Mouse (Mus musculus) mouse embryonic stem cell (cell line): ENCODE measurements around the gene Abcf3.

ENCODE experiments used
- in situ Hi-C, 2 experiments: fragments of 300-500 bp; cut with MboI; formaldehyde crosslinking; loops; 1 replicate in 1 of 2; 3 replicates in 1 of 2; pipeline ENCODE4 v1.14.3; 2019 to 2020; ENCODE audit warnings: low sequenced_read_pairs in 2 of 2, low pct_unique_long_range_greater_than_20kb in 1 of 2, mixed read lengths in 1 of 2; ENCODE audit not compliant: unreplicated experiment in 1 of 2

The Abcf3 gene

DNA sequence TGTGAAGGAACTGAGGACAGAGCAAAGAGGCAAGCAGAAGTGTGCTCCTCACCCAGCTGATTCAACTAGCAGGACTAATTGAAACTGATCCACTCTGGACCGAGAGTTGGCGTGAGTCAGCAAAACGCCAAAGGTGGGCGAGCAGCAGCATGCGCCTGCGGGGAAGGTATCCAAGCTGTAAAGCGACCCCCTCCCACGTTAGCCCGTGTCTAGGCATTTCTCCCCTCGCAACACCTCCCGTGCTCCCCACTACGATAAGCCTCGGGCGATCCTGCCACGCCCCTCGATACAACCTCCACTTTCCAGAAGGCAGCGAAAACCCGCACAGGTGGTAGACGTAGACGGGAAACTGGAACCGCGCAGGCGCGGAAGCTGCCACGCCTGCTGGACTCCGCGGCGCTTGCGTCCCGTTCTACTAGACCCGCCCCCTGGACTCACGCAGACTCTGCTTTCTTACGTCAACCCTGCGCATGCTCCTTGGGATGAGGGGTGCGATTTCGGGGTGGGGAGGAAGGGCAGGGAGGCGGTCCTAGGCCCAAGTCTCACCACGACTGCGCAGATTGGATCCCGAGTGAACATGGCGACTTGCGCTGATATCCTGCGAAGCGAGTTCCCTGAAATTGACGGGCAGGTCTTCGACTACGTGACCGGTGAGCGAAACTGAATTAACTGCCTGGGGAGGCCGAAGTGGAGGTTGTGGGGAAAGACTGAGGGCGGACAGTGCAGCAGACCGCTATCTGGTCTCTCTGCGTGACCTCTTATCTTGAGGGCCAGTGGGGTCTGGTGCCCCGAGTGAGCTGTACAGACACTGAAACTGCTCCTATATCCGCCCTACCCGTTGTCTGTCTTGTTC is at the start of gene Abcf3:
Gene Abcf3 (plus strand): TSS at position 482 of the 853 bp plus-strand sequence.
- in situ Hi-C loops: loop anchor here in 1 of 2 experiments (10.0 kb wide), 1 partner anchor 136 kb away; no protein-coding TSS in a partner anchor

GRCm38 (mm10) chr16:20498677-20499475 is 49.5 kb upstream of the Abcf3 start, which contains the start of gene Eif2b5:
Gene Eif2b5 (plus strand): TSS chr16:20498817.
- in situ Hi-C loops: no loop called here

DNA sequence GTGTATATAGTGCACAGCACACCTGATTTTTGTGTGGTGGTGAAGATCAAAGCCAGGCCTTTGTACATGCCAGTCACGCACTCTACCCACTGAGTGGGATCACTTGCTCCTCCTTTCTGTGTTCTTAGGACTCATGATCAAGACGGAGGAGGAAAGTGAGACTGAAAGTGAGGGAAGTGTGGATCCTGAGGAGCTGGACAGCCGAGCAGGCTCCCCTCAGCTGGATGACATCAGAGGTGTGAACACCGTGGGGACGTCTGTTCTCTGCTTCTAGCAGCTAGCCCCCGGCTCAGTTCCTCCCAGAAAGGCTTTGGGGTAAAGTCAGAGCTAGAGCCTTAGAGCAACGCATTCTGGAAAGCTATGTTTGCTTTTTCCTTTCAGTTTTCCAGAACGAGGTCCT is 42.4 kb upstream of the Abcf3 start:
- in situ Hi-C loops: loop anchor here (5.0 to 10.0 kb wide), 2 partner anchors 139 to 176 kb away; no protein-coding TSS in a partner anchor

DNA sequence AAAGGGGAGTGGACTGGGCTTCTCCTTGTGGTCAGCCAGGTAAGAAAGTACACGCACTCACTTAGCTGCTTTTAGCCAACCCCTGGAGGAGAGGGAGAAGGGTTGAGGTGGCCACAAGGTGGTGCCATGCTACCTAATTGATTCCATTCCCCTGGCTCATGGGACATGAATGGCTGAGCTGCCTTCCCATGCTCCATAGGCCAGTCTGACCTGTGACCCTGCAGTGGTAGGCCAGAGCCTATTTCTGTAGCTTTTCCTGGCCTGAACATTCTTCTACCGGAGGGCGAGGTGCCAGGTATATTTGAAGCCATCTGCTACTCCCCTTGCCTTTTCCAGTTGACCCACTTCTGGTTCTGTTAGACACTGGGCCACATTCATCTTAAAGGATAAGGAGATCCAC is 39.0 kb upstream of the Abcf3 start:
- in situ Hi-C loops: loop anchor here (5.0 to 10.0 kb wide), 2 partner anchors 135 to 173 kb away; no protein-coding TSS in a partner anchor

DNA sequence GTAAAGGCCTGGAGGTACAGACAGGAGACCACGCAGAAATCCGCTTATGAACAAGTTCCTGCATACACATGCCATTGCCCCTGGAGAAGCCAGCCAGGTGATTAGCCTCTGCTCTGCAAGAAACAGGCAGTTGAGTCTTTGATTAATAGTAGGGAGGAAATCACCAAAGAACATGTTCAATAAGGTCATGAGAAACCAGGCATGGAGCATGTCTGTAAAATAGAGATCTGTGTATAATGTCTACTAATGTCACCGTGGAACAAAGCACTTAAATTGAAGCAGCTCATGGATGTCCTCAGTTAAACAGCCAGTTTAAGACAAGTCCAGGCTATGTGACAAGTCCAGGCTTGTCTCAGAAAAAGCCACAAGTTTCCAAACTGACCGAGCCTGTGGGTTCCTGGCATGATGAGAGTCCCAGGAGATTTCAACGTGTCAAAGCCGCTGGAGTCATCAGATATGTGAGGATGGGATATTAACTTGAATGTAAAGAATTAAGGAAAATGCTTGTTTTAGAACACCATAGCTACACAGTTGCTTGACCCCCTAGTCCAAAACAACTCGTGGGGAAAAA is 37.0 kb upstream of the Abcf3 start:
- in situ Hi-C loops: no loop called here

- in situ Hi-C loops: no loop called here
Measured at GRCm38 (mm10) chr16:20516032-20516431, 32.3 kb upstream of the Abcf3 start.

DNA sequence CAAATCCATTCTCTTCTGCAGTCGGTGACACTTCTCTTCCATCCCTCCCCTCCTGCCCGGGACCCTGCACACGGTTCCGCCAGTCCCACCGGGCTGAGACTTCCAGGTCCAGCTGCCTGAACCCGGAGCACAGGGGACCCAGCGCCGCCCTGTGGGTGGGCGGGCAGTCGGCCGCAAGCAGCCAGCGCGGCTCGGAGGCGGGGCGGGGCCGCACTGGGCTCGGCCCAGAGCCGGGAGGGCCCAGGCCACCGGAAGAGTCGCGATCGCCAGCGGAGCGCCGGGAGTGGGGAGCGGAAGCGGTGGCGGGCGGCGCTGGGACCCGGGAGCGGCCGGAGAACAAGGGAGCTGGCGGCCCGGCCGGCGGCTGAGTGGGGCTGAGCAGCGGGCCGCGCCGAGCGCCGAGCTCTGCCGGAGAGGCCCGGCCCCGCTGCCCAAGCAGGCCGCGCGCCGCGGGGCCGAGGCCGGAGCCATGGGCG is 31.6 kb upstream of the Abcf3 start, which contains the start of gene Dvl3:
Gene Dvl3 (plus strand): TSS at position 257 of the 476 bp plus-strand sequence.
- in situ Hi-C loops: no loop called here

DNA sequence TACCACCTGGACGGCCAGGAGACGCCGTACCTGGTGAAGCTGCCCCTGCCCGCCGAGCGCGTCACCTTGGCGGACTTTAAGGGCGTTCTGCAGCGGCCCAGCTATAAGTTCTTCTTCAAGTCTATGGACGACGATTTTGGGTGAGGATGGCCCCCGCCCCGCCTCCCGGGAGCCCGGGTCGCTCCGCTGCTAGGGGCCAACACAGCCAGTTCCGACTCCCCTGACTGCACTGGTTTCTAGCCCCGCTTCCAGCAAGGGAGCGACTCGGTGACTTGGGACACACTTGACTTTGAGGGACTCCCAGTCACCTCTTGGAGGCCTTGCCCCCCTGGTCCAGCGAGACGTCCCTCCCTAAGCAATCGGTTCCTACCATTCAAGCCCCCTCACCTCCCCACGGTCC is 31.2 kb upstream of the Abcf3 start:
- in situ Hi-C loops: no loop called here

DNA sequence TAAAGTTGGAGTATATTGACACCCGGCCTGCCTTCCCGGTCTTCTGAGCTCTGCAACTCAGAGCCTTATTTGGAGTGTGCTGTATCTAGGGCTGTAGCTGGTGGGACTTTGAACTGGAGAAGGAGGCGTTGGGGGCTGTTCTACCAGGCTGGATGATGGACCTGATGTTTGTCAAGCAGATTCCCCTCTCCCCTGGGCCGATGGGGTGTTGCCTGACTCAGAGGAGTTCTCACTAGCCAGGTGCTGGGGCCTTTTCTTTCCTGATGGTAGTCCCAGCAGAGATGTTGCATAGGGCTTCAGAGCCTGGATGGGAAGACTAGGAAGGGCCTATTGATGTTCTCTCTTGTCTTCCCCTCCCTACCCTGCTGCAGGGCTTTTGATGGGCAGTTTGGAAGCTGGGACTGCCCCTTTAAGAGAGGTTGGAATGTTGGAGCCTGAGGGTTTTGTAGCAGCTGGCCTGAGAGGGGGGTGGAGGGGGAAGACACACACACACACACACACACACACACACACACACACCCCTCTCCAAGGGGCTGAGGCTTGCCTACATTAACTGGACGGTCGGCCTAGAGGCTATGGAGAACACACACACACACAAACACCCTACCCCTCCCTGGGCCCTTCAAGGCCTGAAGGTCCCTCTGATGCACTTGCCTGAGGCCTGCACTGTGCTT is 30.5 kb upstream of the Abcf3 start:
- in situ Hi-C loops: no loop called here

- in situ Hi-C loops: no loop called here
Measured at GRCm38 (mm10) chr16:20523886-20524285, 24.5 kb upstream of the Abcf3 start.

DNA sequence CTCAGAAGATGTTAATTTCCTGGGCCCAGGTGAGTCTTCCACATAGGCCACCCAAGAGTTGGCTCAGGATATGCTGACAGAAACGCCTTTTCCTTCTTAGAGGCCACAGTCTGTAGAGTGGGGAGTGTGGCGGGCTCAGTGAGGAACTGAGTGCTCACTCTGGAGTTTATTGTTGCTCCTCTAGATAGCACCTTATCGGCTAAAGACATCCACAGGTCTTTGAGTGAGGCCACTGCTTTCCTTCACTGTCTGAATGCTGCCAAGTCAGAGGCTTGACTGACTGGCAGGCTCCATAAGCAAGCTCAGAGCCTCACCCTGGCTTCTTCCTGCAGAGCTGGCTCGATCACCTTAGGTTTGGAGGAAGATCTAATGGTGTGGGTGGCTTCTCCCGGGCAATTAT is 19.6 kb upstream of the Abcf3 start:
- in situ Hi-C loops: no loop called here

- in situ Hi-C loops: no loop called here
Measured at GRCm38 (mm10) chr16:20529375-20529774, 19.0 kb upstream of the Abcf3 start.

DNA sequence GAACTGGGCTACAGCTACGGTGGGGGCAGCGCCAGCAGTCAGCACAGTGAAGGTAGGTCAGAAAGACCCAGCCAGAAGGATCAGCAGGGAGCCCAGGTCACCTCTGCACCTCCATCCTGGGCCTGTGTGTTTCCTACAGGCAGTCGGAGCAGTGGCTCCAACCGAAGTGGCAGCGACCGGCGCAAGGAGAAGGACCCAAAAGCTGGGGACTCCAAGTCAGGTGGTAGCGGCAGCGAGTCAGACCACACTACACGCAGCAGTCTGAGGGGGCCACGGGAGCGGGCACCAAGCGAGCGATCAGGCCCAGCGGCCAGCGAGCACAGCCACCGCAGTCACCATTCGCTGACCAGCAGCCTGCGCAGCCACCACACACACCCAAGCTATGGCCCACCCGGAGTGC is 17.4 kb upstream of the Abcf3 start:
- in situ Hi-C loops: no loop called here

DNA sequence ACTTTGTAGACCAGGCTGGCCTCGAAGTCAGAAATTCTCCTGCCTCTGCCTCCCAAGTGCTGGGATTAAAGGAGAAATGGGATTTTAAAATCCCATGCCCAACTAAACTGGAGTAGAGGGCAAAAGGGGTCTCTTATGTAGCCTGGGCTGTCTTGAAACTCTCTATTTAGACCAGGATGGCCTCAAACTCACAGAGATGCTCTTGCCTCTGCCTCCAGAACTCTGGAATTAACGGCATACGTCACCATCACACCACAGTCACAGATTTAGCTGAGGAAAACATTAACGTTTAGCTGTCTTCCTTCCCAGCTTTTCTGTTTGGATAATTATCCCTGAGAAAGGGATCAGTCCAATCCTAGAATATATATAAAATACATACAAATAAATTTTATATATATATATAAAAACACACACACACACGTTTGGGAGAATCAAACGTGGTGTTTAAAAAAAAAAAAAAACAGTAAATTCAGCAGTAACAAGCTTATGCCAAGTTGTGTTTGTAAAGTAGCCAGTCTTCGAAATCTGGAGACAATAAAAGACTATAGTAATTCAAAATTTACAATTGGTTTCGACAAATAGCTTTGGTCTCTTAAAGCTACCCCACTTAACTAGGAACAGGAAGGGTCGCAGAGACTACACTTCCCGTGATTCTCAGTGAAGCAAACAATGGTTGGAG is 13.6 kb upstream of the Abcf3 start:
- in situ Hi-C loops: no loop called here

DNA sequence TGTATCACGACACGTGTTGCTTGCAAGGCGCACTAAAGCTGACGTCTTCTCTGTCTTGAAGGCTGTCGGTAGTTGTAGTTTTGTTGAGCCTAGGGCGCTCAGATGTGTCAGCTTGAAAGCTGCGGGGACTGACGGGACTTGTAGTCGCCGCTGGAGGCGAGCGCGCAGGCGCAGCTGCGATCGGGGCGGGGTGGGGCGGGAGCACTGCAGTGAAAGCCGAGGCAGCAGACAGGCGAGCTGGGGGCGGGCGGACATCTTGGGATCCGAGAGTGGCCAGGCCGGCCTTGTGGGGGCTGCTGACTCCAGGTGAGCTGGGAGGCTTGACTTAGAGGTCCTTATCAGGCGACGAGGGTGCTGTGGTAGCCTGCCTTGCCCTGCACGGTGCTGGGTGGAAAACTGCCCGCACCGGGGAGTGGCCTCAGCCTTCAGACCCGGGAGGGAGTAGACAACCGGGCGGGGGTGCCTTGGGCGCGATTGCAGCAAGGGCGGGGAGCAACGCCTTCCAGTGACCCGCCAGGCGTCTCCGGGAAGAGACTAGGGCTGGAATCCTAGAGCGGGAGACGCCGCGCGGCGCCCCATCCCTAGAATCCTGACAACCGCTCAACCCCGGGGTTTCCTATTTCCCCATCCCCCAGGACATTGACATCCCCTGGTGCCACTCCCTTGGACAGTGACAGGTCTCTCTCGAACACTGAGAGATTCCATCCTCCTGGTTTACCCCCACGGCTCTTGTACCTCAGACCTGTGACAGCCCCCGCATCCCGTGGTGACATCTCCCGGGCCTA is 12.9 kb upstream of the Abcf3 start, which contains the start of gene Ap2m1:
Gene Ap2m1 (plus strand): TSS at position 183 of the 785 bp plus-strand sequence.
- in situ Hi-C loops: no loop called here

DNA sequence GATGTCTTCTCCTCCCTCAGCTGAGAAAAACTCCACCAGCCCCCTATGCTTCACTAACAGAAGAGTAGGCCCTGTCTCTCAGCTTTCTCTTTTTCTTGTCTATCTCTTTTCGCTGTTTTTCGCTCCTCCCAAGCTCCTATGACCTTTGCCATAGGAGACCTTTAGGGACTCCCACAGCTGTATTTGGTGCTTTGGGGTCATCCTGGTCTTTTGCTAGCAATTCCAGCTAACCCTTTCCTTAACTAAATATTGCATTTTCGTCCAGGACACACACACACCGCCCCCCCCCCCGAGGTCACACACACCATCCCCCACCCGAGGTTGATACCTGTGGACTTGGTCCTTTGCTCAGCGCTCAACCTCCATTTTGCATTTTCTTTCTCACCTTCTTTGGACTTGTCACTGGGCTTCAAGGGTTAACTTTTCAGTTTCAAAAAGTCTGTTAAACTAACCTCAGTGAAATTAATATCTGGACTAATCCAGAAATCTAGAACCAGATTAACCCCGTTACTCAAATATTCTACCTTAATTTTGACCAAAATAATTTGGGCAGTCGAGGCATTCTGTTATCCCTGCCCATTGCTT is 12.2 kb upstream of the Abcf3 start:
- in situ Hi-C loops: no loop called here

- in situ Hi-C loops: no loop called here
Measured at GRCm38 (mm10) chr16:20537071-20537471, 11.3 kb upstream of the Abcf3 start.
